Mouse (Mus musculus) limb, embryonic 14.5 days (tissue): ENCODE data around the gene Zfp949. TPM values are rescaled to one million over a fixed set of nuclear protein-coding genes. Genes with fewer than 3 reads are reported as not detected.

Source experiments
- ATAC-seq: fragments of 200-750 bp; cut with Nextera tagmentation; 2 replicates; pipeline ENCODE4 v1.8.0; 2017; ENCODE audit warnings: low read depth, moderate number of reproducible peaks, moderate TSS enrichment; ENCODE audit not compliant: low FRiP score
- DNase-seq: peaks from one replicate; pipeline ENCODE4 v3.0.0-alpha.2; 2015; ENCODE audit warnings: low spot score
- H3K27ac ChIP-seq: fragments of 300-500 bp; sonication (generic); replicated peaks from 2 replicates; pipeline ENCODE4 v1.5.1; 2014; ENCODE audit warnings: low read depth, mild to moderate bottlenecking, low read length, moderate library complexity, mixed read lengths
- H3K27me3 ChIP-seq: fragments of 300-500 bp; sonication (generic); 2 replicates; pipeline ENCODE4 v1.6.1; 2014; ENCODE audit warnings: low read length, mixed read lengths; ENCODE audit not compliant: control insufficient read depth, insufficient read depth
- H3K36me3 ChIP-seq: fragments of 300-500 bp; sonication (generic); 2 replicates; pipeline ENCODE4 v1.6.1; 2014; ENCODE audit warnings: mild to moderate bottlenecking, low read length, moderate library complexity, mixed read lengths; ENCODE audit not compliant: control insufficient read depth, insufficient read depth
- H3K4me1 ChIP-seq: fragments of 300-500 bp; sonication (generic); 2 replicates; pipeline ENCODE4 v1.6.1; 2014; ENCODE audit warnings: antibody characterized with exemption, low read length, mixed read lengths; ENCODE audit not compliant: control insufficient read depth, insufficient read depth
- H3K4me2 ChIP-seq: fragments of 300-500 bp; sonication (generic); replicated peaks from 2 replicates; pipeline ENCODE4 v1.6.1; 2014; ENCODE audit warnings: low read depth, mild to moderate bottlenecking, low read length, moderate library complexity; ENCODE audit not compliant: severe bottlenecking
- H3K4me3 ChIP-seq: fragments of 300-500 bp; sonication (generic); replicated peaks from 2 replicates; pipeline ENCODE4 v1.5.1; 2014; ENCODE audit warnings: low read length
- H3K9ac ChIP-seq: fragments of 300-500 bp; sonication (generic); 2 replicates; pipeline ENCODE4 v1.6.1; 2014; ENCODE audit warnings: mild to moderate bottlenecking, low read depth, low read length, moderate library complexity; ENCODE audit not compliant: severe bottlenecking
- H3K9me3 ChIP-seq: fragments of 300-500 bp; sonication (generic); 2 replicates; pipeline ENCODE4 v1.6.1; 2016; ENCODE audit warnings: low read length; ENCODE audit not compliant: control insufficient read depth
- POLR2A ChIP-seq: fragments of 200-500 bp; IDR thresholded peaks from 2 replicates; pipeline ENCODE4 v1.8.0; 2012; ENCODE audit warnings: inconsistent platforms, mild to moderate bottlenecking, moderate library complexity, borderline replicate concordance; ENCODE audit not compliant: insufficient read depth, insufficient read length; ENCODE audit errors: extremely low read depth
- WGBS: fragments of 180-500 bp; shearing (Covaris S2); extraction: QIAGEN DNeasy Blood & Tissue Kit; methylation state at CpG from one replicate; pipeline ENCODE4 v1.1.7; 2014; 5-methylcytosine and 5-hydroxymethylcytosine counted together
- polyA plus RNA-seq, 2 experiments: library from polyadenylated mRNA; depleted of rRNA in 1 of 2; stranded (reverse) in 1 of 2; unstranded in 1 of 2; fragments of >200 nt; fragmentation: Nextera tagmentation in 1 of 2; extraction: Ambion mirVana in 1 of 2; gene quantifications; 2 replicates each; pipeline versions ENCODE4 v1.2.1 to v1.2.3; 2012 to 2014

Zfp949 gene
- polyA plus RNA-seq, 2 experiments, result 8.2 to 10.1 TPM

- Histone ChIP-seq H3K36me3 (peaks cover 14% of the 10 kb centered on the region), H3K27ac (peak overlapping the region; percentile 79), H3K4me3 (peak overlapping the region; percentile 78), H3K27me3 (no peaks in the 10 kb centered on the region), H3K4me1 (peaks cover 8% of the 10 kb centered on the region), H3K9me3 (no peaks in the 10 kb centered on the region), H3K9ac (peak overlapping the region; percentile 66), H3K4me2 (peak overlapping the region; percentile 77)
- 2% methylated on average over 16 of the region's 16 CpGs for WGBS
- no peak for TF ChIP-seq POLR2A
- ATAC-seq (no peak), DNase-seq (no peak)
These were observed 24.5 kb upstream of the Zfp949 start for GRCm38 (mm10) chr9:88523335-88523668.

GRCm38 (mm10) chr9:88524367-88524766, 23.5 kb upstream of the Zfp949 start:
- H3K9ac ChIP-seq, result no peak overlapping the region
- H3K9me3 ChIP-seq, result no peaks in the 10 kb centered on the region
- DNase-seq (no peak), ATAC-seq (no peak)
- H3K4me3 ChIP-seq, result no peak overlapping the region
- no peak overlapping the region for H3K4me2 ChIP-seq
- TF ChIP-seq POLR2A, result no peak
- no peak overlapping the region for H3K27ac ChIP-seq
- peaks cover 8% of the 10 kb centered on the region for H3K4me1 ChIP-seq
- no peaks in the 10 kb centered on the region for H3K27me3 ChIP-seq
- H3K36me3 ChIP-seq, result peaks cover 14% of the 10 kb centered on the region
- WGBS, result 97% methylated on average over 2 of the region's 2 CpGs

GRCm38 (mm10) chr9:88524796-88525195, 23.0 kb upstream of the Zfp949 start:
- Histone ChIP-seq H3K4me3 (no peak overlapping the region), H3K27me3 (no peaks in the 10 kb centered on the region), H3K4me1 (peaks cover 8% of the 10 kb centered on the region), H3K9ac (no peak overlapping the region), H3K4me2 (no peak overlapping the region), H3K36me3 (peaks cover 14% of the 10 kb centered on the region), H3K9me3 (no peaks in the 10 kb centered on the region), H3K27ac (no peak overlapping the region)
- 69% methylated on average over 3 of the region's 3 CpGs for WGBS
- TF ChIP-seq POLR2A, result no peak
- no peak for ATAC-seq
- no peak for DNase-seq

- no peaks in the 10 kb centered on the region for H3K27me3 ChIP-seq
- peaks cover 8% of the 10 kb centered on the region for H3K4me1 ChIP-seq
- H3K9ac ChIP-seq, result no peak overlapping the region
- no peak overlapping the region for H3K4me2 ChIP-seq
- WGBS, result 86% methylated on average over 6 of the region's 6 CpGs
- no peak for ATAC-seq
- no peak for TF ChIP-seq POLR2A
- no peak for DNase-seq
- H3K9me3 ChIP-seq, result no peaks in the 10 kb centered on the region
- no peak overlapping the region for H3K4me3 ChIP-seq
- peaks cover 12% of the 10 kb centered on the region for H3K36me3 ChIP-seq
- no peak overlapping the region for H3K27ac ChIP-seq
These were observed 22.5 kb upstream of the Zfp949 start for GRCm38 (mm10) chr9:88525341-88525740.

GRCm38 (mm10) chr9:88527956-88528355, 19.9 kb upstream of the Zfp949 start:
- H3K9me3 ChIP-seq, result no peaks in the 10 kb centered on the region
- no peak overlapping the region for H3K9ac ChIP-seq
- H3K36me3 ChIP-seq, result no peaks in the 10 kb centered on the region
- H3K4me2 ChIP-seq, result no peak overlapping the region
- no peak overlapping the region for H3K4me3 ChIP-seq
- H3K27ac ChIP-seq, result no peak overlapping the region
- no peak for DNase-seq
- no peaks in the 10 kb centered on the region for H3K27me3 ChIP-seq
- H3K4me1 ChIP-seq, result no peaks in the 10 kb centered on the region
- TF ChIP-seq POLR2A, result no peak
- 66% methylated on average over 4 of the region's 4 CpGs for WGBS
- no peak for ATAC-seq

GRCm38 (mm10) chr9:88528736-88529135, 19.1 kb upstream of the Zfp949 start:
- Histone ChIP-seq H3K9ac (no peak overlapping the region), H3K4me3 (no peak overlapping the region), H3K4me1 (no peaks in the 10 kb centered on the region), H3K4me2 (no peak overlapping the region), H3K36me3 (no peaks in the 10 kb centered on the region), H3K27ac (no peak overlapping the region), H3K27me3 (no peaks in the 10 kb centered on the region), H3K9me3 (no peaks in the 10 kb centered on the region)
- DNase-seq (no peak), ATAC-seq (no peak)
- TF ChIP-seq POLR2A, result no peak
- WGBS, result 77% methylated on average over 5 of the region's 5 CpGs
